Mouse (Mus musculus) CH12.LX (cell line): ENCODE measurements around the gene Tctn1.

Source experiments
- BHLHE40 ChIP-seq: IDR thresholded peaks from 2 replicates; pipeline ENCODE4 v1.6.1; 2011; ENCODE audit warnings: mild to moderate bottlenecking, low read depth, low read length, improper control_type of control experiment
- CTCF ChIP-seq, 2 experiments: IDR thresholded peaks in 1 of 2; conservative IDR thresholded peaks in 1 of 2; 2 replicates each; pipeline ENCODE4 v1.5.1; 2011 to 2012; ENCODE audit warnings: low read depth in 2 of 2, low read length in 2 of 2, improper control_type of control experiment in 1 of 2, inconsistent platforms in 1 of 2, mild to moderate bottlenecking in 1 of 2, moderate library complexity in 1 of 2
- EP300 ChIP-seq: IDR thresholded peaks from 2 replicates; pipeline ENCODE4 v1.6.1; 2011; ENCODE audit warnings: low read length, improper control_type of control experiment
- KAT2A ChIP-seq: IDR thresholded peaks from 2 replicates; pipeline ENCODE4 v1.6.1; 2012; ENCODE audit warnings: low read length, improper control_type of control experiment, inconsistent platforms; ENCODE audit not compliant: insufficient replicate concordance
- MXI1 ChIP-seq: IDR thresholded peaks from 2 replicates; pipeline ENCODE4 v1.6.1; 2011; ENCODE audit warnings: mild to moderate bottlenecking, low read depth, low read length, improper control_type of control experiment
- NRF1 ChIP-seq: IDR thresholded peaks from 2 replicates; pipeline ENCODE4 v1.6.1; 2014; ENCODE audit warnings: low read depth, mild to moderate bottlenecking, inconsistent platforms, low read length, improper control_type of control experiment, moderate library complexity
- PAX5 ChIP-seq: IDR thresholded peaks from 2 replicates; pipeline ENCODE4 v1.6.1; 2012; ENCODE audit warnings: low read length, inconsistent platforms, mixed read lengths
- POLR2AphosphoS2 ChIP-seq: IDR thresholded peaks from 2 replicates; pipeline ENCODE4 v1.6.1; 2011; ENCODE audit warnings: low read depth, low read length, improper control_type of control experiment
- SMC3 ChIP-seq: IDR thresholded peaks from 2 replicates; pipeline ENCODE4 v1.6.1; 2011; ENCODE audit warnings: low read depth, low read length, improper control_type of control experiment
- TCF12 ChIP-seq: IDR thresholded peaks from 2 replicates; pipeline ENCODE4 v1.6.1; 2014; ENCODE audit warnings: low read depth, mild to moderate bottlenecking, inconsistent platforms, low read length, improper control_type of control experiment

DNA sequence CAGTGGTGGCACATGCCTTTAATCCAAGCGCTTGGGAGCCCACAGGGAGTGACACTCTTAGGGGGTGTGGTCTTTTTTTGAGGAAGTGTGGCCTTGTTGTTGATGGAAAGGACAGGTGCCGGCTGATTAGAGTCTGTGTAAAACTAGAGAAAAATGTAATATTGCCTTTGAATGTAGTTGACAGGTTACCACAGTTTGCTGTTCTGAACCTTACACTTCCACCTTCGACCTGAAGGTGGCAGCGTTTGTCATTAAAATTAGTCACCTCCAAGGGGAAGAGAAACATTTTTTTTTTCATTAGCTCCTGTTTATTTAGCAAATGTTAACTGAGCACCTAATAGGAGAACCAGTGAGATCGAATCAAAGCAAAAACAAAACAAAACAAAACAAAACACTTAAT, 3.6 kb upstream of the Tctn1 start:
- no peak for TF ChIP-seq KAT2A
- no peak for TF ChIP-seq NRF1
- TF ChIP-seq POLR2AphosphoS2, result no peak
- no peak for TF ChIP-seq EP300
- peak; percentile 89 for TF ChIP-seq SMC3
- TF ChIP-seq TCF12, result no peak
- TF ChIP-seq BHLHE40, result no peak
- peak; percentile 53 to 95 for TF ChIP-seq CTCF (conservative IDR thresholded peaks at IDR 0.05 in 1 of 2, IDR thresholded peaks at IDR 0.05 in 1 of 2; ENCODE audit: low read depth in 2 of 2, low read length in 2 of 2)
- no peak for TF ChIP-seq MXI1
- no peak for TF ChIP-seq PAX5
